Mouse (Mus musculus) brain, embryonic 14.5 days (tissue): ENCODE measurements around the gene Hectd4.

ENCODE experiments used
- CTCF ChIP-seq: fragments of 200-500 bp; IDR thresholded peaks from 2 replicates; pipeline ENCODE4 v1.5.1; 2012; ENCODE audit warnings: inconsistent platforms, mild to moderate bottlenecking, moderate library complexity, borderline replicate concordance; ENCODE audit not compliant: insufficient read depth, insufficient read length; ENCODE audit errors: extremely low read depth
- POLR2A ChIP-seq: fragments of 200-500 bp; IDR thresholded peaks from 2 replicates; pipeline ENCODE4 v1.6.1; 2012; ENCODE audit warnings: mild to moderate bottlenecking, inconsistent platforms, borderline replicate concordance; ENCODE audit not compliant: poor library complexity, insufficient read depth, insufficient read length, severe bottlenecking; ENCODE audit errors: extremely low read depth

DNA sequence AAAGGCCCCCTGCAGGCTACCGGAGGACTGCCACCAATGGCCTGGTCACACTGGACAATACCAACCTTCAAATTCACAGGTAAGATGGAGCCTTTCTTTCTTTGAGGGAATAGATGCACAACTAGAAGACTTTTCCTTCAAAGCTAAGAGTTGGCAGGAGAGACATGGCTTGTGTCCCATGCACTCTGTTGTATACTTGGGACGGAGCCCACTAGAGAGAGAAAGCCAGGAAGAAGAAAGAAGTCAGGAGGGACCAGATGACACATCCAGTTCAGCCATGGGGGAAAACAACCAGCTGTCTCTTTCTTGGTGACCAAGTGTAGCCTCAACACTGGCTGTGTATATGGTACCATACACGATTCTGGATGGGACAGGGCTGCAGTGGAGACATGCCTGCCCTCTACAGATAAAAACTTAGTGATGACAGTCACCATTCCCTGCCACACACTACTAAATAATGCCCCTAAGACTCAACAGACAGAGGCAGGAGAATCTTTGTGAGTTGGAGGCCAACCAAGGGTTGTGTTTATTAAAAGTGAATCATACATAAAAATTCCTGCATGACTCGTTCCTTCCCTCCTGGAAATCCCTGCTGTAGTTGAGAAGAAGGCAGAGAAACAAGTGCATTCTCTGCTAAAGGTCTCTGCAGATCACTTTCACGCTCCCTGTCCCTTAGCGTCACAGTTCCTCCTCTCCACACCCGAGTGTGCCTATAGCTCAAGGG lies 119.7 kb downstream of the Hectd4 start:
- no peak for TF ChIP-seq POLR2A
- TF ChIP-seq CTCF, result no peak
